Mouse (Mus musculus): ENCODE results near the gene Lrrc4c. TPM values are rescaled to one million over a fixed set of nuclear protein-coding genes. Genes with fewer than 3 reads are reported as not detected.
A peak's percentile ranks its signal among the peaks of the same experiment; 100 is the strongest.

The Lrrc4c gene
- polyA plus RNA-seq, 1 experiment from 2014 or later, result 40.0 TPM

GRCm38 (mm10) chr2:97414416-97415362 lies 1096.7 kb downstream of the Lrrc4c start:
- no peak overlapping the region for H3K27ac ChIP-seq (ENCODE audit: low read depth, low read length)
- no peak overlapping the region for H3K4me3 ChIP-seq (ENCODE audit: low read depth, low read length)
- H3K9me3 ChIP-seq (ENCODE audit: control insufficient read depth, low read length), result no peaks in the 10 kb centered on the region
- no peak overlapping the region for H3K4me2 ChIP-seq (ENCODE audit: low read depth, low read length)
- H3K9ac ChIP-seq (replicated peaks; ENCODE audit: low read depth, low read length), result no peak overlapping the region
- no peaks in the 10 kb centered on the region for H3K36me3 ChIP-seq (ENCODE audit: control insufficient read depth, insufficient read depth, low read length)
- no peaks in the 10 kb centered on the region for H3K27me3 ChIP-seq (ENCODE audit: control insufficient read depth, insufficient read depth, low read length)
- ATAC-seq (ENCODE audit: low read depth), result 0 out of 2 replicates have a peak, but pooled peaks have one; percentile 51
- no peaks in the 10 kb centered on the region for H3K4me1 ChIP-seq (ENCODE audit: control insufficient read depth, insufficient read depth, low read length)
- 80% methylated on average over 8 of the region's 8 CpGs for WGBS

- WGBS, result 100% methylated on average over 1 of the region's 1 CpGs
- no peaks in the 10 kb centered on the region for H3K4me1 ChIP-seq (ENCODE audit: control insufficient read depth, insufficient read depth, low read length)
Measured at GRCm38 (mm10) chr2:97434140-97434539, 1116.2 kb downstream of the Lrrc4c start.

DNA sequence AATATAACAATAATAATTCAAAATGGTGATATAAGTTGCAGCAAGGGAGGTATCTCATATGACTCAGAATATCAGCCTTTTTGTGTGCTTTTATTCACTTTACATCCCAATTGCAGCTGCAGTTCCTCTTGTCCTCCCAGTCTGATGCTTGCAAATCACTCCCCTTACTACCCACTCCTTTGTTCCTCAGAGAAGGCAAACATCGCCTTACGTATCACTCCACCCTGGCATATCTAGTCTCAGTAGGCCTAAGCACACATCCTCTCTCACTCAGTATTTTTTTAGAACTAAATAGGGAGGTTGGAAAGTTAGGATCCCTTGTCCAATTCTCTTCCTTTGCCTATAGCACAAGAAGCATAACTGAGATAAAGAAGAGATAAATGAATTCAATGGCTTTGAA lies 1117.6 kb downstream of the Lrrc4c start:
- Histone ChIP-seq H3K4me3 (ENCODE audit: low read depth, low read length) (no peak overlapping the region), H3K9me3 (ENCODE audit: control insufficient read depth, low read length) (no peaks in the 10 kb centered on the region), H3K36me3 (ENCODE audit: control insufficient read depth, insufficient read depth, low read length) (no peaks in the 10 kb centered on the region), H3K4me2 (ENCODE audit: low read depth, low read length) (no peak overlapping the region), H3K27me3 (ENCODE audit: control insufficient read depth, insufficient read depth, low read length) (no peaks in the 10 kb centered on the region), H3K27ac (ENCODE audit: low read depth, low read length) (no peak overlapping the region), H3K4me1 (ENCODE audit: control insufficient read depth, insufficient read depth, low read length) (no peaks in the 10 kb centered on the region), H3K9ac (replicated peaks; ENCODE audit: low read depth, low read length) (no peak overlapping the region)
- 49% methylated on average over 2 of the region's 2 CpGs for WGBS
- no peak for ATAC-seq (ENCODE audit: low read depth)

More at GRCm38 (mm10) chr2:97434140-97434539, 1116.2 kb downstream of the Lrrc4c start:
- ATAC-seq (ENCODE audit: low read depth), result no peak
- Histone ChIP-seq H3K27me3 (ENCODE audit: control insufficient read depth, insufficient read depth, low read length) (no peaks in the 10 kb centered on the region), H3K9ac (replicated peaks; ENCODE audit: low read depth, low read length) (no peak overlapping the region), H3K36me3 (ENCODE audit: control insufficient read depth, insufficient read depth, low read length) (no peaks in the 10 kb centered on the region), H3K9me3 (ENCODE audit: control insufficient read depth, low read length) (no peaks in the 10 kb centered on the region), H3K27ac (ENCODE audit: low read depth, low read length) (no peak overlapping the region), H3K4me2 (ENCODE audit: low read depth, low read length) (no peak overlapping the region), H3K4me3 (ENCODE audit: low read depth, low read length) (no peak overlapping the region)

- H3K4me2 ChIP-seq (ENCODE audit: low read depth, low read length), result no peak overlapping the region
- H3K36me3 ChIP-seq (ENCODE audit: control insufficient read depth, insufficient read depth, low read length), result no peaks in the 10 kb centered on the region
- no peak overlapping the region for H3K27ac ChIP-seq (ENCODE audit: low read depth, low read length)
- no peaks in the 10 kb centered on the region for H3K4me1 ChIP-seq (ENCODE audit: control insufficient read depth, insufficient read depth, low read length)
- no peak overlapping the region for H3K9ac ChIP-seq (replicated peaks; ENCODE audit: low read depth, low read length)
- no peaks in the 10 kb centered on the region for H3K27me3 ChIP-seq (ENCODE audit: control insufficient read depth, insufficient read depth, low read length)
- H3K9me3 ChIP-seq (ENCODE audit: control insufficient read depth, low read length), result no peaks in the 10 kb centered on the region
- H3K4me3 ChIP-seq (ENCODE audit: low read depth, low read length), result no peak overlapping the region
- no peak for ATAC-seq (ENCODE audit: low read depth)
Measured at GRCm38 (mm10) chr2:97437767-97438166, 1119.8 kb downstream of the Lrrc4c start.

- no peak overlapping the region for H3K27ac ChIP-seq (ENCODE audit: low read depth, low read length)
- no peak overlapping the region for H3K4me2 ChIP-seq (ENCODE audit: low read depth, low read length)
- ATAC-seq (ENCODE audit: low read depth), result no peak
- H3K4me1 ChIP-seq (ENCODE audit: control insufficient read depth, insufficient read depth, low read length), result no peaks in the 10 kb centered on the region
- no peaks in the 10 kb centered on the region for H3K9me3 ChIP-seq (ENCODE audit: control insufficient read depth, low read length)
- H3K36me3 ChIP-seq (ENCODE audit: control insufficient read depth, insufficient read depth, low read length), result no peaks in the 10 kb centered on the region
- no peaks in the 10 kb centered on the region for H3K27me3 ChIP-seq (ENCODE audit: control insufficient read depth, insufficient read depth, low read length)
- H3K4me3 ChIP-seq (ENCODE audit: low read depth, low read length), result no peak overlapping the region
- H3K9ac ChIP-seq (replicated peaks; ENCODE audit: low read depth, low read length), result no peak overlapping the region
Measured at GRCm38 (mm10) chr2:97463573-97463972, 1145.6 kb downstream of the Lrrc4c start.

- H3K4me3 ChIP-seq (ENCODE audit: low read depth, low read length), result peak overlapping the region; percentile 50
- H3K4me2 ChIP-seq (ENCODE audit: low read depth, low read length), result peak overlapping the region; percentile 64
- ATAC-seq (ENCODE audit: low read depth), result peak; percentile 93
- peaks cover 2% of the 10 kb centered on the region; the same call in 1 of the 2 replicates for H3K4me1 ChIP-seq (ENCODE audit: control insufficient read depth, insufficient read depth, low read length)
- peak overlapping the region; percentile 85 for H3K27ac ChIP-seq (ENCODE audit: low read depth, low read length)
- H3K36me3 ChIP-seq (ENCODE audit: control insufficient read depth, insufficient read depth, low read length), result no peaks in the 10 kb centered on the region
- peak overlapping the region; percentile 60 for H3K9ac ChIP-seq (replicated peaks; ENCODE audit: low read depth, low read length)
- no peaks in the 10 kb centered on the region for H3K9me3 ChIP-seq (ENCODE audit: control insufficient read depth, low read length)
- H3K27me3 ChIP-seq (ENCODE audit: control insufficient read depth, insufficient read depth, low read length), result no peaks in the 10 kb centered on the region
- WGBS, result under 1% methylated on average over 25 of the region's 25 CpGs
Measured at GRCm38 (mm10) chr2:97466243-97466793, 1148.3 kb downstream of the Lrrc4c start.

DNA sequence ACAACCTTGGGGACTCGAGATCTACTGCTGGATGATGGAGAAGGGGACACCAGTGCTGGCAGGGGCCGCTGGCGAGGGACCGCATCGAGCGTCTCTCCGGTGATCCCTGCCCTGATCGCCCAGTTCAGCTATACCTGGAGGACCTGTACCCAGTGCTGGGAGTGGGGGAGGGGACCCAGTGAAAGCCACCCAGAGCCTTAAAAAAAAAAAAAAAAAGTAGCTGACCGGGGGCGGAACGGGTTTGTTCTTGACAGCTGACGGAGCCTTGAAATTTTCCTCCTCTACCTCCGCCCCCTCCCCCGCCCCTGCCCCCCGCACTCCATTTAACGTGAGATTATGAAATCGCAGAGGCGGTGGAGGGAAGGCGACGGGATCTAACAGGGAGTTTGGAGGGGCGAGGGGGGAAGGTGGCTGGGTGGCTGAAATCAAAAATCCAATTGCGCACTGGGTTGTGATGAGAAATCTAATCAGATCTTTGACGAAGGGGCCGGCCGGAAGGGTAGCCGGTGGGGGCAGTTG lies 1149.1 kb downstream of the Lrrc4c start:
- under 1% methylated on average over 26 of the region's 26 CpGs for WGBS
- H3K27ac ChIP-seq (ENCODE audit: low read depth, low read length), result peak overlapping the region; percentile 85
- no peaks in the 10 kb centered on the region for H3K9me3 ChIP-seq (ENCODE audit: control insufficient read depth, low read length)
- peak overlapping the region; percentile 50 for H3K4me3 ChIP-seq (ENCODE audit: low read depth, low read length)
- no peaks in the 10 kb centered on the region for H3K27me3 ChIP-seq (ENCODE audit: control insufficient read depth, insufficient read depth, low read length)
- H3K36me3 ChIP-seq (ENCODE audit: control insufficient read depth, insufficient read depth, low read length), result no peaks in the 10 kb centered on the region
- peak; percentile 74 for ATAC-seq (ENCODE audit: low read depth)
- H3K9ac ChIP-seq (replicated peaks; ENCODE audit: low read depth, low read length), result peak overlapping the region; percentile 60
- peaks cover 2% of the 10 kb centered on the region; the same call in 1 of the 2 replicates for H3K4me1 ChIP-seq (ENCODE audit: control insufficient read depth, insufficient read depth, low read length)
- peak overlapping the region; percentile 64 for H3K4me2 ChIP-seq (ENCODE audit: low read depth, low read length)

DNA sequence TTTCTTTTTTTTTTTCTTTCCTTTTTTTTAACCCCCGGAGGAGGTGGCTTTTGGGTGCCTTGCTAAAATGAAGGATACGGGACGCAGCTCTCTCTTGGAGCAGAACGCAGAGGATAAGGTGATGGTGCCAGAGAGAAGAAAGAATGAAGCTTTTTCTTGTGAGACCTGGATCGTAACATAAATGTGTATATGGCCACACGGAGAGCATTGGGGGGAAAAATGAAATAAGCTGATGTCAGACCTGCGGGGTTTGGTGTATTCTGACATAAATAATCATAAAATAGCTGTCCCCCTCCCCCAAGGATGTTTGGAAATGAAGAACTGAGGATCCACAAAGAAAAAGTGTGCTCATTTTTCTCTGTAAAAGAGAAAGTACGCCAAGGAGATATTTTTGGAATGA lies 1149.7 kb downstream of the Lrrc4c start:
- H3K4me2 ChIP-seq (ENCODE audit: low read depth, low read length), result peak overlapping the region; percentile 64
- H3K27ac ChIP-seq (ENCODE audit: low read depth, low read length), result peak overlapping the region; percentile 85
- H3K4me1 ChIP-seq (ENCODE audit: control insufficient read depth, insufficient read depth, low read length), result peaks cover 2% of the 10 kb centered on the region; the same call in 1 of the 2 replicates
- no peaks in the 10 kb centered on the region for H3K9me3 ChIP-seq (ENCODE audit: control insufficient read depth, low read length)
- H3K27me3 ChIP-seq (ENCODE audit: control insufficient read depth, insufficient read depth, low read length), result no peaks in the 10 kb centered on the region
- peak overlapping the region; percentile 50 for H3K4me3 ChIP-seq (ENCODE audit: low read depth, low read length)
- no peak for ATAC-seq (ENCODE audit: low read depth)
- WGBS, result 6% methylated on average over 8 of the region's 8 CpGs
- no peaks in the 10 kb centered on the region for H3K36me3 ChIP-seq (ENCODE audit: control insufficient read depth, insufficient read depth, low read length)
- H3K9ac ChIP-seq (replicated peaks; ENCODE audit: low read depth, low read length), result peak overlapping the region; percentile 60

GRCm38 (mm10) chr2:97468372-97468771 lies 1150.4 kb downstream of the Lrrc4c start:
- Histone ChIP-seq H3K36me3 (ENCODE audit: control insufficient read depth, insufficient read depth, low read length) (no peaks in the 10 kb centered on the region), H3K4me3 (ENCODE audit: low read depth, low read length) (peak overlapping the region; percentile 50), H3K27ac (ENCODE audit: low read depth, low read length) (no peak overlapping the region), H3K4me2 (ENCODE audit: low read depth, low read length) (peak overlapping the region; percentile 64), H3K9me3 (ENCODE audit: control insufficient read depth, low read length) (no peaks in the 10 kb centered on the region), H3K4me1 (ENCODE audit: control insufficient read depth, insufficient read depth, low read length) (peaks cover 2% of the 10 kb centered on the region; the same call in 1 of the 2 replicates), H3K27me3 (ENCODE audit: control insufficient read depth, insufficient read depth, low read length) (no peaks in the 10 kb centered on the region), H3K9ac (replicated peaks; ENCODE audit: low read depth, low read length) (peak overlapping the region; percentile 60)
- WGBS, result 26% methylated on average over 5 of the region's 5 CpGs
- no peak for ATAC-seq (ENCODE audit: low read depth)
